Mouse (Mus musculus) right cerebral cortex, postnatal 4 days (tissue): ENCODE data around the gene Ankdd1b.
A peak's percentile ranks its signal among the peaks of the same experiment; 100 is the strongest.

Source experiments
- DNase-seq: peaks from one replicate; pipeline ENCODE4 v3.0.0-alpha.2; 2022

Ankdd1b gene

DNA sequence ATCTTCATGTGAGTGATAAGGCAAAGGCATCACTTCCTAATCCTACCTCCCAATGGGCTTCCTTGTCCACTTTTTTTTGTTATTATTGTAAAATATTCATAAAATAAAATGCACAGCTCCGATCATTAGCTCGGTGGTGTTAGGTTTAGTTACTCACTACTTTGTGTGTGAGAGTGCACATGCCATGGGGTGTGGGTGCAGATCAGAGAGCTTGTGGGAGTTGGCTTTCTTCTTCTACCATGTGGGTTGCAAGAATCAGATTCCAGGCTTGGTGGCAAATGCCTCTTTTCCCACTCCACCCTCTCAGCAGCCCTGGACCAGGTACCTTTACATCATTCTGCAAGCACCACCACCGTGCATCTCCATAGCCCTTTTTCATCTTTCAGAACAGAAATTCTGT is 18.4 kb downstream of the Ankdd1b start:
- DNase-seq: no peak

GRCm38 (mm10) chr13:96451386-96452140 is 19.4 kb downstream of the Ankdd1b start:
- no peak for DNase-seq

GRCm38 (mm10) chr13:96450869-96451268 is 20.1 kb downstream of the Ankdd1b start:
- no peak for DNase-seq

DNA sequence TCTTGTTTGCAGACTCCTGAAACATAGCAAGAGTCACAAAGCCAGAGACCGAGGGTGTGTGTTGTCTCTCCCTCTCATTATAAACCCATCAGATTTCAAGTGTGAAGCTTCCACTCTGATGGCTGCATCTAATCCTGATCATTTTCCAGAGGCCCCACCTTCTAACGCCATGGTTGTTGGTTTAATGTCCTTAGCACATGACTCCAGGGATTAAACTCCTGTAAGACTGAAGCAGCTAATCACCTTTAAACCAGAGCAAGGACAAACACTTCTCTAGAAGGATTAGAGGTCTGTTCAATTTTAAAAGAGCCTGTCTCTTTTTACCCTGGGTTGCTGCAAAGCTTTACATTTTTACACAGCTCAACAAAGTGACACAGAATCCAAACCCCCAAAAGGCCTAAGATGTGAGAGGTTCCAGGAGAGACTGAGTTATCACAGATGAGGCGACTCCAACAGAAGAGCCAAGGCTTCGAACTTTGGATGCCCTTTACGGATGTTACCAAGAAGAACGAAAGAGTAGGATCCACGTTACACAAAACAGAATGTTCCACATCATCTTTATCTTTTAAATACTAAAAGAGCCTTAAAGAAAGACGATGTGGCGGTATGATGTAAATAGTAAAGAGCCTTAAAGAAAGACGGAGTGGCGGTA is 20.7 kb downstream of the Ankdd1b start:
- DNase-seq: no peak

GRCm38 (mm10) chr13:96440436-96440835 is 30.6 kb downstream of the Ankdd1b start:
- no peak for DNase-seq

DNA sequence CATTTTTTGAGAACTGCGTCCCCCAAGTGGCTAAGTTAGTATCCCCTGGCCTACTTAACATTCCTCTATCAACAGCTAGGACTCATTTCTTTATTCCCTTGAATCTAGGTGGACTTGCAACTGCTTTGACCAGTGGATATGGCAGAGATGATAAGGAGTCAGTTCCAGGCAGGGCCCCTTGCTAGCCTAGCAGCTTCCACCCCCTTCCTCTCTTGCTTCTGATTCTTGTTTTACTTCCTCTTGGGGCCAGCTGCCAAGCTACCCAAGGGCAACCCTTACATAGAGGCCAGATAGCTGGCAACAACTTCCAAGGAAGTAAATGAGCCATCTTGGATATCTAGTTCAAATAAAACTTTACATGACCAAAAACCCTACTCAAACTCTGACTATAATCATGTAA is 34.1 kb downstream of the Ankdd1b start:
- no peak for DNase-seq

DNA sequence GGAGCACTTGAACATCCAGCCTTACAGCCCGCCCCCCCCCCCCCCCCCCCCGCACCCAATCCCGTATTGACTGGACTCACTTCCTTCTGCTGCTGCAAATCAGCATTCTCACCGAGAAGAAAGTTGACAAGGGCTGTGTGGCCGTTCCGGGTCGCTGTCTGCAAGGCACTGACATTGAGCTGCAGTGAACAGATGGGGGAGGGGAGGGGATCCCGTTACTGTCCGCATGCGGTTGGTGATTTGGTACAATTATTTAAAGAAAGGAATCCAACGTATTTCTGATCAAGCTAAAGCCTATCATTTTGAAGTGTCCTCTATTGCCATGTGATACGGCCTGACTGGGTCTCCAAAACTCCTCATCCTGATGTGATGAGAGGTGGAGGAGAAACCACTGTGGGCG is 35.2 kb downstream of the Ankdd1b start:
- DNase-seq: no peak

DNA sequence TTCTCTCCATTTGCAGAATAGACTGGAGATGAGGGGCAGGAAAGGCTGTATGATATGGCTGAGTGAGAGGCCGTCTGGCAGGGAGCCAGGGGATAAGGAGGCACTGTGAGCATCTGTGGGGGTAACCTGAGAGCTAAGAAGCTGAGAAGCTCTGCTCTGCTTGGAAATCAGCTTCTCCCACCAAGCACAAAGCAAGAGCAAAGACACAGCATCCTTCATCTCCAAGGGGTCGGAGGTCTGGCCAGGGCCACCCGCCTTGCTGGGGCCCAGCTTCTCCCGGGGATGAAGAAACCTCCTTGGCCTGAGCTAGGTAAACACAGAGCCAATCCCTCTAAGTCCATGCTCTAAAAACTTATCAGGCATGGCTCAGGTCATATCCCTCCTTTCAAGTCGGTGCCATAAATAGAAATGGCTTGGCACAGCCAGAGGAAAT is 36.1 kb downstream of the Ankdd1b start:
- no peak for DNase-seq

- no peak for DNase-seq
These were observed 37.3 kb downstream of the Ankdd1b start for GRCm38 (mm10) chr13:96433648-96434190.

DNA sequence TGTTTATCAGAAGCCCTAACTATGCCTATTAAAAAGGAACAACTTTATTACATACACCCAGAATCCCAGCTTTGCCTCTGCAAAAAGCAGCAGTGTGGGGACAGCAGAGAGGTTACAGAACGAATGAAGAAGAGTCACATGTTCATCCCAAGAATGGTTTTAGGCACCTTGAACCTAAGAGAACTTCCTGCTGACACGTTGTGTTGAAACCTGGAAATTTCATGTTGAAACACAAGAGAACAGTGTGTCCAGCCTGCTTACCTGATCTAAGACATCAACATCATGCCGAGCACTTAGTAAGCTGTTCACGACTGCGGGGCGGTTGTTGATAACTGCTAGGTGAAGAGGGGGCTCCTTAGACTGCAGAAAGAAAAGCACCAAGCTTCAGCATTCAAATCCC is 38.0 kb downstream of the Ankdd1b start:
- DNase-seq: no peak

- no peak for DNase-seq
These were observed 38.6 kb downstream of the Ankdd1b start for GRCm38 (mm10) chr13:96432376-96432811.

DNA sequence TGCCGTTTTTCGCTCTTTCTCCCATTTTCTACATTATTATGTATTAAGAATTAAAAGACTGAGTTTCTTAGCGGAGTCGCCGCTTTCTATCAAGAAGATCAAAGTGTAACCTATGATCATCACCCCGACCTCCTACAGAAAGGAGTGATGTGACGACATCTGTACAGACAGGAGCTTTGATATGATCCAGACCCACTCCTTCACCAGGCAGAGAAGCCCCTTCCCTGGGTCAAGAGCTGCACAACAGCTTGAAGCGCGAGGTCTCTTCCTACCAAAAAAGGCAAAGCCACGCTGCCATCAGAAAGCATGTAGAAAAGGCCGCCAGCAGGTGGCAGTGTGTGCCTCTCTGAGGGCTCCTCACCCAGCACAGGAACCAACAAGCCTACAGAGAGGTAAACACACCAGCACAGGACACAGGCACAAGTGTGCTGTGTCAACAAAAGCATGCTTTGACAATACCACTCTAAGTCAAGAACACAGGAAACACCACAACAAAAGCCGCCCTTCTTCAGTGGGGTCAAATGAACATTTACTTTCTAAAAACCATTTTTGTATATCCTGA is 39.3 kb downstream of the Ankdd1b start:
- peak; percentile 99 for DNase-seq

DNA sequence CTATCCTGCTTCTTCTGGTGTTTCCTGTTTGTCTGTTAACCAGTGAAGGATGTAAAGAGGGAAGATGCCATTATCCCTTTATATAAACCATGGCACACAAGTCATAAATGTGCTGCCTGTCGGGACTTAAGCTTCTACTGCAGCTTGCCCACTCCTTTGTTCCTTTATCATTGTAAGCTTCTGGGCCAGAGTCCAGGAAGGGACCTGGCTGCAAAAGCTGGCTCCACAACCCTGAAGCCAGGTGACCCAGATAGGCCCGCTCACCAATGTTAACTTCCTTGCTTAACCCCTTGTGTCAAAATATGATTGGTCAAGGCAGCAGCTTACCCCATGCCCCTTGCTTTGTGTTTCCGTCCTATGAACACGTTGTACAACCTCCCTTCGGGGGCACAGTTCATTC is 42.5 kb downstream of the Ankdd1b start:
- no peak for DNase-seq

DNA sequence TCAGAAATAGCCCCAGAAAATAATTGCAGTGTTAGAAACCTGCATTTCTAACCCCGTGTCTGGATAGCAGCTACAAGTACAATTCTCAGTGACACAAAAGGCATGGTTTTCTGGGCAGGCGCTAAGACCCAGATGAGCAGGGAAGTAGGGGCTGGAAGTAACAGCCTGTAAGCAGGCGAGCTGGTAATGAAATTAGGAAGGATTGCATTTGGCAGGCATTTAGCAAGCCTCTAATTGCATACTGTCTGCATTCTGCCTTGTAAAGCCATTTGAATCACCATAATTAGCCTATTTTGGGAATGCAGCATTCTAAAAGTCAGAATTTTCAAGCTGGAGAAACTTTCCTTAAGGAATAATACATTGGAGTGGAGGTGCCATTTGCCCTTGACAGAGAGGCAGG is 45.0 kb downstream of the Ankdd1b start:
- no peak for DNase-seq

DNA sequence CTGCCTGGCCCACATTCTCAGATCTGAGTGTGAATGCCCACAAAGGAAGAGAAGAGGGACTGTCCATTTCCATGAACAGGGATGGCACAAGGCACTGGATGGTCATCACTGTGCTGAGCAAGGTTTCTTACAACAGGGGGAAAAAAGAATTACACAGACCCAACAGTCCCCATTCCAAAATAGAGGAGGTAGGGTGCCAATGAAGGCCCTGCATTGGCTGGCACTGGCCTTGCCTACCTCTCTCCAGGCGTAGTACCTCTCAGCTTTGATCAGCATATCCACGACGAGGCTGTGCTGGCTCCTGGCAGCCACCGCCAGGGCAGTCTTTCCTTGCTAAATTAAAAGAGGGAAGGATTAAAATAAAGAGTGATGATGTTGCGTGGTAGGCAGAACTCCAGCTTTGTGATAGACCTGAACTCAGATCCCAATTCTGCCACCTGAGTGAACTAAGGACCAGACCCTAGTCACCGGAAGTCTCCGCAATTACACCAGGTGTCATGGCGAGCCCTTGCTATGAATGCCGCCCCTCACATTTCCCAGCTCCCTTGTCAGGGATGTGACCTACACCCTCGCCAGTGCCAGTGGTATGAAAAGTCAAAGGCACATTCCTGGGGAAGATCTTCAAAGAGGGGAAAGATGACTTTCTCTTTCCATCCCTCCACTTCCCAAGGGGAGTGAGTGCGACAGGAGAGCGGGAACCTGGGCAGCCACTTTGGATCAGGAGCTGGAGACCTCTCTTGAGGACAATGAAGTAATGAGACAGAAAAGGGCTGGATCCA is 46.3 kb downstream of the Ankdd1b start:
- DNase-seq: no peak

DNA sequence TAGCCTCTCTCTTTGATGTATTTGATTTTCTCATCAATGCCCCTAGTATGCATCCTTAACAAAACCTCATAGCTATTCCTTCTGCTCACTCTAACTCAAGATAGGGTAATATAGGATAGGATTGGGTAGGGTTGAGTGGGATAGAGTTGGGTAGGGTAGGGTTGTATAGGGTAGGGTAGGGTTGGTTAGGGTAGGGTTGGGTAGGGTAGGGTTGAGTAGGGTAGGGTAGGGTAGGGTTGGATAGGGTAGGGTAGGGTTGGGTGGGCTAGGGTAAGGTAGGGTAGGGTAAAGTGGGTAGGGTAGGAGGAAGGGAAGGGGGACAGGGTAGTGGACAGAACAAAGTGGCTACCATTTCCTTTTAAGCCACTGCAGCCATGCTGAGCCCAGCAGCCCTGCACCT is 49.8 kb downstream of the Ankdd1b start:
- DNase-seq: no peak

DNA sequence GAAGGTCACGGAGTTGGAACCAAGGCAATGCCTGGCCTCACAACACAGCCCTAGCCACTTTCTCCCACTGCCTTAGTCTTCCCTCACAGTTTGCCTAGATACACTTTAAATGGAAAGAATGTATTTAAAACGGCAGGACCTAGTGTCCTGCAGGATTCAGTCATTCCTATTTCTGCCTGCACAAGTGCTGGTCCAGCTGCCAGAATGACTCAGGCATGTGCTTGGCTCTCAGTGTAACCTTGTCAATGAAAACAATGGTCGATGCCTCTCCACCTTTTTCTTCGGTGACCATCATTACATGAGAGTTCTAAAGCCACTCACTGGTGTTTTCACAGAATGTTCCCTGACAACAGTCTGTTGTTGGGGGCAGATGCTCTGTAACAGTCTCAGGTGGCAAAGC is 52.5 kb downstream of the Ankdd1b start:
- no peak for DNase-seq

GRCm38 (mm10) chr13:96417261-96417813 is 53.7 kb downstream of the Ankdd1b start:
- no peak for DNase-seq

- no peak for DNase-seq
These were observed 54.6 kb downstream of the Ankdd1b start for GRCm38 (mm10) chr13:96416380-96416779.

DNA sequence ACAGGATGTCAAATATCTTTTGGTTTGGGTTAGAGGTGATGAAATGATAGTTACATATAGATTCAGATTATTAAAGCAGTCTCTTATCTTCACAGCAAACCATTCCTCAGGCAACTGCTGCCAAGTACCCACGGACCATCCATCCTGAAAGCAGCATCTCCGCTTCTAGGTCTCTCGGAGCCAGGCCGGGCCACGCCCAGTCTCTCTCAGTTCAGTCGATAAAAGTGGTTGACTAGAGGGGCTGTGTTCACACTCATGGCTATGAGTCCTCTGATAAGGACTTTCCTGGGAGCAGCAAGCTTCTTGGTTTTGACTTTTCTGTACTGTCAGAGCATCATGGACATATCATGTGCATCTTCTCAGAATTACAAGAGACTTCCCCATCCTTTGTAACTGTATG is 56.6 kb downstream of the Ankdd1b start:
- no peak for DNase-seq

DNA sequence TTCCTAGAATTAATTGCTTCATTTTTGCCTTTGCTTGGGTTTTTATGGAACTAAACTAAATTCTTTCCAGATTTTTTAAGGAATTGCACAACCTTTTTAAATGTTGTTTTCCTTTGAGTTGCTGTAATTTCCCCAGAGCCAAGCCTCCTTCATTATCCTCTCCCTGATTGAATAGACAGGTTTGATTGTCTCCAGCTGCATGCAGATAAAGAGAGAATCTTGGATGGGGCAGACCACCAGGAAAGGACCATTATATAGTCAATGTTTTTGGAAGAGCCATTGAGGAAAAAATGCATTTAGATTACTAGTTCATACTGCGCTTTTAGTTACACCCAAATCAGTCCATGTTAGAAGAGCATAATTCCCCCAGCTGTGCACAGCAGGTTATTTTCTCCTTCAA is 62.2 kb downstream of the Ankdd1b start:
- no peak for DNase-seq

DNA sequence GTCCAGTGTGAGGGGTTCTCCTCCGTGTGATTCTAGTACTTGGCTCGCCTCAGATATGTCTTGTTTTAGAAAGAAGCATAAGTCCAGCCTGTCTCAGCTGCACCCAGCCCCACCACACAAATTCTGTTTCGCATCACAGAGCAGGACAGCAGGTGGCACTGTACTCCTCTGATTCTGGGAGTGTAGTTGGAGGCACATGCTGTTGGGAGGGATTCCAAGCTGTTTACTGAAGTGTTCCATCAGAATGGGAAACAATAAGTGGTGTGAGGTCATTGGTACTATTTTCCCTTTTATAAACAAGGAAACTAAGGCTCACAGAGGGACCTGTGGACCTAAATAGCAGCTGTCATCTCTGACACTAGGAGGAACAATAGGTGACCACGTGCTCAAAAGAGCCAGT is 64.0 kb downstream of the Ankdd1b start:
- peak; percentile 51 for DNase-seq

DNA sequence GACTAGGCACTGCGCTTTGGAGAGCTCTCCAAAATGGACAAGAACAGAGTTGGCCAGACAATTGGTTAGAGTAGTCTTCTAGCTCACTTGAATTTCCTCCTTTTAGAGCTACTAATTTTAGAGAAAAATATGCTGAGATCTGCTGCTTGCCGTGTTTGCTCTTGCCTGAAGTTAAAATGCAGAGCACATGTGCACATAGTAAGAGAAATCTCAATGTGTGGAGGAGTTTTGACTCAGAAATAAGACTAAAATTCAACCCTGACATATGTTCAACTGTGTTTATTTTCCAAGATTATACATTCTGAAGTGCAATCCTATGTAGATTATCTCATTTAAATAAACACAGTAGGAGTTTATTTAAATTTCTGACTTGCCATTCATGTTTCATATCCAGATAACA is 65.5 kb downstream of the Ankdd1b start:
- DNase-seq: no peak
